Mouse (Mus musculus): ENCODE data around the gene Pkig. TPM values are rescaled to one million over a fixed set of nuclear protein-coding genes. Genes with fewer than 3 reads are reported as not detected.

Pkig gene
- total and polyA plus RNA-seq, 3 experiments, result 79.5 to 160 TPM; not detected in 1

GRCm38 (mm10) chr2:163719616-163720015 is 61.4 kb downstream of the Pkig start:
- no peaks in the 10 kb centered on the region; a peak in 1 of 4 replicates for H3K36me3 ChIP-seq (ENCODE audit: control insufficient read depth in 1 of 2, insufficient read depth in 2 of 2, low read length in 2 of 2)
- TF ChIP-seq ETS1 (IDR thresholded peaks at IDR 0.05; ENCODE audit: low read depth, low read length) (no peak), NRF1 (IDR thresholded peaks at IDR 0.05; ENCODE audit: insufficient read depth, low read depth, low read length, poor library complexity, severe bottlenecking) (no peak), GABPA (IDR thresholded peaks at IDR 0.05; ENCODE audit: low read depth, low read length) (no peak), MAZ (IDR thresholded peaks at IDR 0.05; ENCODE audit: low read depth, low read length) (no peak), MAX (IDR thresholded peaks at IDR 0.05; ENCODE audit: low read length) (no peak), KAT2A (conservative IDR thresholded peaks at IDR 0.05; ENCODE audit: low read depth, low read length) (no peak), MAFK (IDR thresholded peaks at IDR 0.05; ENCODE audit: borderline replicate concordance, low read depth, low read length) (no peak), ZKSCAN1 (IDR thresholded peaks at IDR 0.05; ENCODE audit: low read depth, low read length) (no peak), MYB (IDR thresholded peaks at IDR 0.05; ENCODE audit: low read depth, low read length) (no peak), GATA1 (IDR thresholded peaks at IDR 0.05; ENCODE audit: low read depth, low read length) (no peak), NELFE (IDR thresholded peaks at IDR 0.05; ENCODE audit: low read depth, low read length) (no peak)
- peaks cover 0 to 4% of the 10 kb centered on the region in 2 experiments; a peak in 1 of 4 replicates for H3K4me1 ChIP-seq (ENCODE audit: control insufficient read depth in 1 of 2, insufficient read depth in 2 of 2, low read length in 2 of 2)
- DNase-seq (ENCODE audit: low read depth, low spot score), result no peak
- no peaks in the 10 kb centered on the region for H3K27me3 ChIP-seq (ENCODE audit: control insufficient read depth in 1 of 2, insufficient read depth in 2 of 2, low read length in 2 of 2)
- H3K27ac ChIP-seq (ENCODE audit: control insufficient read depth, low read depth, low read length), result no peak overlapping the region
- no peaks in the 10 kb centered on the region for H3K9me3 ChIP-seq (replicated peaks; ENCODE audit: insufficient read depth, low read length)
- H3K4me3 ChIP-seq (ENCODE audit: control insufficient read depth in 1 of 2, insufficient read depth in 1 of 2, low read depth in 2 of 2, low read length in 2 of 2), result no peak overlapping the region
- no peak overlapping the region for H3K9ac ChIP-seq (ENCODE audit: control insufficient read depth, low read depth, low read length, poor library complexity, severe bottlenecking)
- H3K79me2 ChIP-seq (ENCODE audit: control insufficient read depth, insufficient read depth, low read length, poor library complexity), result no peaks in the 10 kb centered on the region

GRCm38 (mm10) chr2:163722550-163722949 is 64.4 kb downstream of the Pkig start:
- no peak for TF ChIP-seq TCF12 (IDR thresholded peaks at IDR 0.05; ENCODE audit: low read depth, low read length)
- no peak for TF ChIP-seq RAD21 (IDR thresholded peaks at IDR 0.05; ENCODE audit: low read depth, low read length)
- TF ChIP-seq MYB (IDR thresholded peaks at IDR 0.05; ENCODE audit: low read depth, low read length), result no peak
- TF ChIP-seq UBTF (IDR thresholded peaks at IDR 0.05; ENCODE audit: borderline replicate concordance, insufficient read depth, low read depth, low read length), result no peak
- TF ChIP-seq E2F4 (IDR thresholded peaks at IDR 0.05; ENCODE audit: borderline replicate concordance, low read depth, low read length), result no peak
- H3K27ac ChIP-seq (ENCODE audit: control insufficient read depth, low read depth, low read length), result no peak overlapping the region
- H3K27me3 ChIP-seq (ENCODE audit: control insufficient read depth in 1 of 2, insufficient read depth in 2 of 2, low read length in 2 of 2), result no peaks in the 10 kb centered on the region
- no peaks in the 10 kb centered on the region for H3K79me2 ChIP-seq (ENCODE audit: control insufficient read depth, insufficient read depth, low read length, poor library complexity)
- H3K36me3 ChIP-seq (ENCODE audit: control insufficient read depth in 1 of 2, insufficient read depth in 2 of 2, low read length in 2 of 2), result no peaks in the 10 kb centered on the region; a peak in 1 of 4 replicates
- H3K4me1 ChIP-seq (ENCODE audit: control insufficient read depth in 1 of 2, insufficient read depth in 2 of 2, low read length in 2 of 2), result peaks cover 0 to 4% of the 10 kb centered on the region in 2 experiments; a peak in 1 of 4 replicates
- no peak for DNase-seq (ENCODE audit: low read depth, low spot score)
- H3K9me3 ChIP-seq (replicated peaks; ENCODE audit: insufficient read depth, low read length), result no peaks in the 10 kb centered on the region
- H3K4me3 ChIP-seq (ENCODE audit: control insufficient read depth in 1 of 2, insufficient read depth in 1 of 2, low read depth in 2 of 2, low read length in 2 of 2), result no peak overlapping the region
- H3K9ac ChIP-seq (ENCODE audit: control insufficient read depth, low read depth, low read length, poor library complexity, severe bottlenecking), result no peak overlapping the region
